Mouse (Mus musculus) liver, embryonic 13.5 days (tissue): ENCODE data around the gene Xbp1. TPM values are rescaled to one million over a fixed set of nuclear protein-coding genes. Genes with fewer than 3 reads are reported as not detected.

Source experiments
- ATAC-seq: fragments of 200-750 bp; cut with Nextera tagmentation; 2 replicates; pipeline ENCODE4 v1.8.0; 2017; ENCODE audit warnings: low read depth, mild to moderate bottlenecking, moderate number of reproducible peaks, moderate library complexity
- DNase-seq: peaks from one replicate; pipeline ENCODE4 v3.0.0; 2022
- H3K27ac ChIP-seq: fragments of 300-500 bp; sonication (generic); 2 replicates; pipeline ENCODE4 v1.5.1; 2015; ENCODE audit warnings: moderate library complexity, mild to moderate bottlenecking, inconsistent platforms
- H3K27me3 ChIP-seq: fragments of 300-500 bp; sonication (generic); 2 replicates; pipeline ENCODE4 v1.6.1; 2015; ENCODE audit warnings: mild to moderate bottlenecking, inconsistent platforms
- H3K36me3 ChIP-seq: fragments of 300-500 bp; sonication (generic); 2 replicates; pipeline ENCODE4 v1.6.1; 2015; ENCODE audit warnings: mild to moderate bottlenecking, inconsistent platforms
- H3K4me1 ChIP-seq: fragments of 300-500 bp; sonication (generic); replicated peaks from 2 replicates; pipeline ENCODE4 v1.6.1; 2015; ENCODE audit warnings: inconsistent platforms
- H3K4me2 ChIP-seq: fragments of 300-500 bp; sonication (generic); 2 replicates; pipeline ENCODE4 v1.6.1; 2015; ENCODE audit warnings: inconsistent platforms, mild to moderate bottlenecking, moderate library complexity
- H3K4me3 ChIP-seq: fragments of 300-500 bp; sonication (generic); replicated peaks from 2 replicates; pipeline ENCODE4 v1.5.1; 2015; ENCODE audit warnings: mild to moderate bottlenecking, inconsistent platforms
- H3K9ac ChIP-seq: fragments of 300-500 bp; sonication (generic); 2 replicates; pipeline ENCODE4 v1.6.1; 2015; ENCODE audit warnings: mild to moderate bottlenecking, inconsistent platforms
- H3K9me3 ChIP-seq: fragments of 300-500 bp; sonication (generic); replicated peaks from 2 replicates; pipeline ENCODE4 v1.6.1; 2016; ENCODE audit warnings: inconsistent platforms
- WGBS: fragments of 180-500 bp; shearing (Covaris S2); methylation state at CpG from one replicate; pipeline ENCODE4 v1.1.7; 2015; ENCODE audit not compliant: insufficient replicate concordance; 5-methylcytosine and 5-hydroxymethylcytosine counted together
- polyA plus RNA-seq: library from polyadenylated mRNA; unstranded; fragments of >200 nt; fragmentation: Nextera tagmentation; extraction: Ambion mirVana; gene quantifications from 2 replicates; pipeline ENCODE4 v1.2.1, GENCODE M21; 2015

The Xbp1 gene
- polyA plus RNA-seq, 1 experiment from 2014 or later, result 82.1 TPM

GRCm38 (mm10) chr11:5493869-5494268, 26.6 kb upstream of the Xbp1 start:
- WGBS, result 55% methylated on average over 2 of the region's 2 CpGs
- peaks cover 5% of the 10 kb centered on the region; the same call in 1 of the 2 replicates for H3K4me1 ChIP-seq
- H3K9me3 ChIP-seq, result no peaks in the 10 kb centered on the region
- no peak for DNase-seq
- no peaks in the 10 kb centered on the region for H3K36me3 ChIP-seq
- no peak overlapping the region for H3K4me3 ChIP-seq
- H3K4me2 ChIP-seq, result no peak overlapping the region
- H3K9ac ChIP-seq, result no peak overlapping the region
- H3K27me3 ChIP-seq, result no peaks in the 10 kb centered on the region
- ATAC-seq, result no peak
- H3K27ac ChIP-seq, result no peak overlapping the region

DNA sequence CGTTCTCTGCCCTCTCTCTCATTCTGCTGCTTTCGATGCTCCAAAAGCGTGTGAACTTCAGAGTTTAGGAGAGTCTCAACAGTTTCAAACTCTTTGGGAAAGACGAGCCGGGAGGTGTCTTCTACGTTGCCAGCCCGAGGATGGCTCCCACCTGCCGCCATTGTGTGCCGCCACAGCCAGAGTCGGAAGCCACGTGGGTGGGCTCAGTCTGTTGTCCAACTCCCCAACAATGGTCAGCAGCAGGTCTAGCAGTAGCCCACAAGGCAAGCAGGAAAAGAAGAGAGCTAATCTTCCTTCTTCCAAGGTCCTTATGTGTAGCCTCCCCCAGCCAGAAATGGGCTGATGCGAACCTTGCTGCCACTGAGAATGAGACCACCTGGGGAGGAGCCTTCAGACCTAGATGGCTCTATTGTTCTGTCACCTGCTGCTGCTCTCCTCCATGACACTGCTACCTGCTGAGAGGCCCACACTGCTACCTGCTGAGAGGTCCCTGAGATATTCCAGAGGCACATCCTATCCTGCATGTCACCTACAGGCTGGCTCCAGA, 25.1 kb upstream of the Xbp1 start:
- no peaks in the 10 kb centered on the region for H3K9me3 ChIP-seq
- no peak overlapping the region for H3K4me3 ChIP-seq
- no peak overlapping the region for H3K27ac ChIP-seq
- H3K36me3 ChIP-seq, result no peaks in the 10 kb centered on the region
- no peak overlapping the region for H3K9ac ChIP-seq
- DNase-seq, result no peak
- H3K4me1 ChIP-seq, result peaks cover 13% of the 10 kb centered on the region
- H3K27me3 ChIP-seq, result no peaks in the 10 kb centered on the region
- ATAC-seq, result no peak
- WGBS, result 76% methylated on average over 12 of the region's 12 CpGs
- H3K4me2 ChIP-seq, result no peak overlapping the region

DNA sequence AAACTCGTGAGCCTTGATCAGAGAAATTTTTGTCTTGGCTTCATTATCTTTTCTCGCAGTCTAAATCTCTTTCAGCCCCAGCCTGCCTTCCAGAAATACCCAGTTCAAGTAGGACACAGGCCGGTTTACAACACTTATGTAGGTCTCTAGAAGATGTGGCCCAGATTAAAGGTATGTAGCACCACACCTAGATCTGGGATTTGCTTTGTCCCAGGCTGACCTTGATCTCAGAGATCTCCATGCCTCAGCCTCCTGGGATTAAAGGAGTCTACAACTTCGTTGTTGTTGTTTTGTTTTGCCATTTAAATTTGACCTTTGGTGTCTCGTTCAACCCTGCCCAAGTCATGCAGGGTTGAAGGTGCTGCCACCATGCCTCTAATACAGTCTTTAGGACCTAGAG, 24.6 kb upstream of the Xbp1 start:
- DNase-seq, result no peak

GRCm38 (mm10) chr11:5496559-5497248, 23.8 kb upstream of the Xbp1 start:
- Histone ChIP-seq H3K4me3 (no peak overlapping the region), H3K4me1 (peaks cover 19% of the 10 kb centered on the region), H3K36me3 (no peaks in the 10 kb centered on the region), H3K27ac (no peak overlapping the region), H3K27me3 (no peaks in the 10 kb centered on the region), H3K9ac (no peak overlapping the region), H3K9me3 (no peaks in the 10 kb centered on the region), H3K4me2 (no peak overlapping the region)
- ATAC-seq, result no peak
- 78% methylated on average over 13 of the region's 13 CpGs for WGBS
- DNase-seq, result no peak

More for the DNA sequence above, 24.6 kb upstream of the Xbp1 start:
- Histone ChIP-seq H3K4me3 (no peak overlapping the region), H3K36me3 (no peaks in the 10 kb centered on the region), H3K4me2 (no peak overlapping the region), H3K9ac (no peak overlapping the region), H3K27me3 (no peaks in the 10 kb centered on the region), H3K27ac (no peak overlapping the region), H3K4me1 (peaks cover 18% of the 10 kb centered on the region), H3K9me3 (no peaks in the 10 kb centered on the region)
- no peak for ATAC-seq
- 63% methylated on average over 5 of the region's 5 CpGs for WGBS

DNA sequence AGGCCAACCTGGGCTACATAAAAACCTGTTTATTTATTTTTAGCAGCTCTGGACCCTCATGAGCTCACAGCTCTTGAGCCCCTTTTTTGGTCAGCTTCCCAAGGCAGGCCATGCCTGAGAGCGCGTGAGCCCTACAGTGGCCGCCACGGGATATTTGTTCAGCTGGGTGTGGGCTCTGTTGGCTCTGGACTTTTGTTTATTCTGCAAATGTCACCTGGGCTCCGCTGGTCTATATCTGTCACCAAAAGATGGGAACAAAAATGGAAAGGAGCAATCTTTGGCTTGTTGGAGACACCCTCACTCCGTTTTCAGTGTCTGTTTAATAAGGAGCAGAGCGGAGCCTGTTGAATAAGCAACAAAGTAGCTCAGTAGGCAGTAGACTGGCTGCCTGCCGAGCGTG, 22.0 kb upstream of the Xbp1 start:
- H3K4me3 ChIP-seq, result no peak overlapping the region
- WGBS, result 66% methylated on average over 9 of the region's 9 CpGs
- H3K36me3 ChIP-seq, result no peaks in the 10 kb centered on the region
- DNase-seq, result no peak
- H3K9ac ChIP-seq, result no peak overlapping the region
- no peaks in the 10 kb centered on the region for H3K27me3 ChIP-seq
- H3K27ac ChIP-seq, result peak overlapping the region; percentile 77
- peaks cover 31% of the 10 kb centered on the region for H3K4me1 ChIP-seq
- H3K4me2 ChIP-seq, result peak overlapping the region; percentile 26; the same call in 1 of the 2 replicates
- ATAC-seq, result peak; percentile 49; the same call in 1 of the 2 replicates
- H3K9me3 ChIP-seq, result no peaks in the 10 kb centered on the region

DNA sequence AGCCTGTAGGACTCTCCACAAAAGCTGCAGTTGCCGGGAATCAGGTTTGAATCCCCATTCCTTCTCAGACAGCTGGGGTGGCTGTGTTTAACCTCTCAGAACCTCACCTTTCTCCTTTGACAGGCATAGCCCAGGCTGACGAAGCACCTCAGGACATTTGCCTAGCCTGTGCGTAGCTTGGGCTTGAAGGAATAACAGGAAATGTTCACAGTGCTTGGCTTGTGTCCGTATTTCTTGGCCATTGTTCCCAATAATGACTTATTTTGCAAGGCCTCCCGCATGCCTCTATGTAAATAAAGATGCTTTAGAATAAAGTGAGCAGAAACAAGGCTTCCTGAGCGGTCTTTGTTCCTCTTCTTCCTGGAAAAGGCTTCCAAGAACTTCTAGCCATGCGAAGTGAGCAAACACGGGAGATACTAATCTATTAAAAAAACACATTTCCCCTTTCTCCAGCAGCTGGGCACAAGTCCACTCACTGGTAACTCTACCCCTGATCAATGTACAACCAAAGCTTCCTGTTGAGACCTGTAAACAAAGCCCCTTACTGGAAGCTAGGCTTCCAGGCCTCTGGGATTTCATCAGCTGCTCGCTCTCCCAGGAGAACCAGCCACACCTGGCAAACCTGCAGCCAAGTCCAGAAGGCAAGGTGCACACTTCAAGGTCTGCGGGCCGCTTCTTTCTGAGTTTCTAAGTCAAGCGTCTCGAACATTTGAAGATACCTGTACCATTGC, 21.4 kb upstream of the Xbp1 start:
- WGBS, result 52% methylated on average over 13 of the region's 13 CpGs
- DNase-seq, result no peak
- ATAC-seq, result peak; percentile 41
- peak overlapping the region; percentile 31 for H3K4me2 ChIP-seq
- no peaks in the 10 kb centered on the region for H3K27me3 ChIP-seq
- no peak overlapping the region for H3K4me3 ChIP-seq
- no peaks in the 10 kb centered on the region for H3K36me3 ChIP-seq
- H3K4me1 ChIP-seq, result peaks cover 31% of the 10 kb centered on the region
- peak overlapping the region; percentile 77 for H3K27ac ChIP-seq
- H3K9me3 ChIP-seq, result no peaks in the 10 kb centered on the region
- H3K9ac ChIP-seq, result no peak overlapping the region

- Histone ChIP-seq H3K27me3 (no peaks in the 10 kb centered on the region), H3K4me3 (no peak overlapping the region), H3K27ac (peak overlapping the region; percentile 77), H3K4me1 (peaks cover 31% of the 10 kb centered on the region), H3K9me3 (no peaks in the 10 kb centered on the region), H3K36me3 (no peaks in the 10 kb centered on the region), H3K9ac (peak overlapping the region; percentile 8; the same call in 1 of the 2 replicates), H3K4me2 (0 out of 2 replicates have a peak overlapping the region, but pooled peaks have one; percentile 31)
- DNase-seq, result no peak
- WGBS, result 57% methylated on average over 11 of the region's 11 CpGs
- ATAC-seq, result no peak
Observed at GRCm38 (mm10) chr11:5499961-5500644, 20.4 kb upstream of the Xbp1 start.

DNA sequence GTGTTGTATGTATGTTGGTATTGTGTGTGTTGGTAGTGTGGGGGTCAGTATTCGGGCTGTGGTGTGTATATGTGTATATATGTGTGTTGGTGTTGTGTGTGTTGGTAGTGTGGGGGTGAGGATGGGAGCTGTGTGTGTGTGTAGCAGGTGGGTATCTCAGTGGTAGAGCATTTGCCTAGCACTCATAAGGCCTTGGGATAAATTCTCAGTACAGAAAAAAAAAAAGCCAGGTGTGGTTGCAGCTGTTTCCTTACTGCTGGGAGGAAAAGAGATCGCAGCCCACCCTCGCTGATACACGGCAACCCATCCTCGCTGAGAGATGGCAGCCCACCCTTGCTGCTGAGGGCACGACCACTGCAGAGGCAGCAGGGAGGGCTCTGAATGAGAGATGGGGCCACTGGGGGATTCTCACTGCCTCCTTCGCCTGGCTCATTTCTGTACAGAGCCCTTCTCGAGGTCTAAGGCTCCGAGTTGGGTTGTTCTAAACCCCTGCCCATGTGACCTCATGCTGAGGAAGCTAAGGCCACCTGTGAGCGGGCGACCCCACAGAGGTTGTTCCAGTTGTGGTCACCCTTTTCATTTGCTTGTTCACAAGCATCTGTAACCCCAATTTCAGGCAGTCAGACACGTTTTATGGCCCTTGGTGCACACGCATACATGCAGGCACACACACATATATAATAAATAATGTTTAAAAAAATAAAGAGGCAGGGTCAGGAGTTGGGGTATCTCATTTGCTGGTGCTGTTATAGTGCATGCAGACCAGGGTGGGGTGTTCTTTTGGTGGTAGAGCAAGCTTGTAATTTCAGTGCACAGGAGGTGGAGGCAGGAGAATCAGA, 19.3 kb upstream of the Xbp1 start:
- DNase-seq, result no peak
- Histone ChIP-seq H3K4me3 (no peak overlapping the region), H3K4me1 (peaks cover 39% of the 10 kb centered on the region), H3K36me3 (no peaks in the 10 kb centered on the region), H3K9me3 (no peaks in the 10 kb centered on the region), H3K27me3 (no peaks in the 10 kb centered on the region), H3K9ac (no peak overlapping the region), H3K4me2 (no peak overlapping the region), H3K27ac (no peak overlapping the region)
- ATAC-seq, result no peak
- 70% methylated on average over 13 of the region's 13 CpGs for WGBS

DNA sequence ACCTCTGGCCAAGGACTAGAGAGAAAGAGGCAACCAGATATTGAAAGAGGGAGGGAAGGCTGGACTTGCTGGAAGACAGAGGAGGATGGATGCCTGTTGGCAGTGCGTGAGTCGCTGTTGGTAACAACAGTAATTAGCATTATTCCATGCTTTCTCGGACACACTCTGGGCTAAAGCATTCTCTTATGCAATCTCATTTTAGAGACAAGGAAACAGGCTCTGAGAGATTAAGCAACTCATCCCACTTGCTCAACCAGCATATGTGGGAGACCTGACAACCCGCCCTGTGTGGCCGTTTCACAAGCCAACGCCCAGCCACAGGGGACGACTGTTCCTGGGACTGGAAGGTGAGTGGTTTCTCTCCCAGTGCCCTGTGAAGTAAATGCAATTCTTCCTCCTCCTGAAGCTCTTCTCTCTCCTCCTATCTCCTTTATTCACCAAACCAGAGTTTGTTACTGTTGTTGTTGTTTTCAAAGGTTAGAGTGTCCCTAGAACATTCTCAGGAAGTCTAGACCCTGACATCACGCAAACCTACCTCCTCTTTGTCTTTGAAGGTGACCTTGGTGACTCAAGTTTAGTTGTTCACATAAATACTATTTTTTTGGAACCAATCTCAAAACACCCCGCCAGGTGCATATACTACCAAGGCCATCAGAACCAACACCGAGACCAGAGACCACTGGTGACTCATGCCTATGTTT, 18.0 kb upstream of the Xbp1 start:
- no peaks in the 10 kb centered on the region for H3K36me3 ChIP-seq
- peaks cover 41% of the 10 kb centered on the region for H3K4me1 ChIP-seq
- H3K27me3 ChIP-seq, result no peaks in the 10 kb centered on the region
- no peaks in the 10 kb centered on the region for H3K9me3 ChIP-seq
- H3K27ac ChIP-seq, result no peak overlapping the region
- no peak overlapping the region for H3K4me2 ChIP-seq
- no peak overlapping the region for H3K9ac ChIP-seq
- DNase-seq (no peak), ATAC-seq (no peak; the same call in 1 of the 2 replicates)
- H3K4me3 ChIP-seq, result no peak overlapping the region
- WGBS, result 61% methylated on average over 10 of the region's 10 CpGs

DNA sequence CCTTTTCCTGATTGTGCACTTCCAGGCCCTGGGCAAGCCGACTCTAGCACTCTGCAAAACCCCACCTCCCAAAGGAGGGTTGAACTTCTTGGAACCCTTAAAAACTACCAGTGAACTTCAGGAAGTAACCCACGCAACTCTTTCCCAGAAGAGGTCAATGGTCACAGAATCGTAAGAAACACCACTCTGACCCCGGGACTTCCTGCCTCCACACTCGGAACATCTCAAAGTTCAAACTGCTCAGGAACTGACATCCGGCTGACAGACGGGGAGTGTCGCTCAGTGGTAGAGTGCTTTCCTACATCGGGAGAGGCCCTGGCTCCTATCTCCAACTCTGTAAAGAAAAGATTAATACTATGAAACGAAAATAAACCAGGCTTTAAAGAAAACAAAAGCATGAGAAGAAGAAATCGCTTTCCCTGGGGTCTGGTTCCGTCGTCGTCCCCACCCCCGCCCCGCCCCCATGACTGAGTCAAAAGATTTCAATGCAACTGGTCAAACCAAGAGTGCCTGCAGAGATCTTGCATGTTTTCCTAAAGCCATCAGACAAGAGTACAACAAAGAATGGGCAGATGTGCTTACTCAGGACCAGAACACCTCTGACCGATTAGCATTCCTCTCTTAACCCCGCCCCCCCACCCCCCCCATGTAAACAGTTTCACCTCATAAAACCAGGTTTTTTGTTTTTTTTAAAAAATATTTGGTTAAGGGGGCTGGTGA, 14.4 kb upstream of the Xbp1 start:
- H3K4me3 ChIP-seq, result peak overlapping the region; percentile 50
- ATAC-seq (peak; percentile 47; the same call in 1 of the 2 replicates), DNase-seq (no peak)
- peak overlapping the region; percentile 62 for H3K4me2 ChIP-seq
- 5% methylated on average over 18 of the region's 18 CpGs for WGBS
- H3K27ac ChIP-seq, result peak overlapping the region; percentile 59
- H3K9me3 ChIP-seq, result no peaks in the 10 kb centered on the region
- no peaks in the 10 kb centered on the region for H3K27me3 ChIP-seq
- no peaks in the 10 kb centered on the region for H3K36me3 ChIP-seq
- peaks cover 43% of the 10 kb centered on the region for H3K4me1 ChIP-seq
- H3K9ac ChIP-seq, result peak overlapping the region; percentile 42; the same call in 1 of the 2 replicates
